Mouse (Mus musculus): ENCODE results near the gene Vgll4. TPM values are rescaled to one million over a fixed set of nuclear protein-coding genes. Genes with fewer than 3 reads are reported as not detected.

Gene Vgll4
- 62.4 and 66.2 TPM in 2 replicates for polyA plus RNA-seq (2015; fragmentation: Nextera tagmentation; extraction: Ambion mirVana)

DNA sequence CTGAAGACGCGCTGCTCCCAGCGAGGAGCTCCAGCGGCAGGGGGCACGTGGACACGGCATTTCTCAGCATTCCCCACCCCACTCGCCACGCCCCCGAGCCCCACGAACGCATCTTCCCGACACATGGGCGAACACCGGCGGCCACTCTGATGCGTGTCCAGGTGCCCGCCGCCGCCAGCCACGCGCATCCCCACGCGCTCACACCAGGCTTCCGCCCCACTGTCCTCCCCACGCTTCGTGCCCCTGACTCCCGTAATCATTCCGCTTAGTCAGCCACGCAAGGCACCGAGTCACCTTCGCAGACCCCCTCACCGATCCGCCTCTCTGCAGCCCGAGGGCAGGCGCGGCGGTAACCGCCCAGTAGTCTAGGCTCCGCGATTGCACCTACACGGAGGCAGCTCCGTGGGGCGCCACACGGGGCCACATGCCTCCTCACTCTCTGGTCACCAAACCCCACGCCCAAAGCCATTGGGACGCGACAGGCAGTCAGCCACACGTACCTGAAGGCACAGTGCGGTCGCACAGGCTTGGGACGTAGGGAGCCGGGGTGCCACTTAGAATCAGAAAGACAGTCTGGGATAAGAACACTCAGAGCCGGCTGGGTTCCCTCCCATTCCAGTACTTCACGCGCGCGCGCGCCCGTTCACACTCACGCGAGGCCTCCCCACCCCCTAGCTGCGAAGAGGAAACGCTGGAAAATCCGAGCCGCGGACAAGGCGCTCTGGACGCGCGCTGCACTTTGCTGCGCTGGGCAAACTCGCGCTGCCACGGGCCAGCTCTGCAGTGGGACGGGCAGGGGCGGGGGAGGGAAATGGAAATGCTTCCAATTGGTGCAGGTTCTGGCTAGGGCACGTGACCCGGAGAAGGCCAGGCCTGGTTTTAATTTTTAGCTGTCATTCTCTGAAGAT, at the start of gene Vgll4:
Gene Vgll4 (minus strand): TSS at position 782 of the 908 bp plus-strand sequence.
- peak; percentile 58 for ATAC-seq

DNA sequence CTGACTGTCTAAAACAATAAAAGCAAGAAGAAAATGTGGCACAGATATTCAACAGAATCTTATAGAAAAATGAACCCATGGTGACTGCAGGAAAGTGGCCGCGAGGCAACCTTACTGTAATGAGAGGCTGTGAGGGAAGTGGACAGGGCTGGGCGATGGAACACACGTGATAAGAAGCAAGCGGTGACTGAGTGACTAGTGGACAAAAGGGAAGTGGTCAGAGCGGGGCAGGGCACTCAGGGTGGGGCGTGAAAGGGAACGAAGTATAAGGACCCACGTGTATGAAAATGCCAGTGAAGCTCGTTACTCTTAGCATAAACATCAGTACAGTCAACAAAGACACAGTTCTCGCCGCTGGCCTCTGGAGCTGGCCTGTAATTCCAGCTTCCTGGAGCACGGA, 45.7 kb upstream of the Vgll4 start:
- Histone ChIP-seq H3K36me3 (peaks cover 70% of the 10 kb centered on the region), H3K9ac (replicated peaks) (no peak overlapping the region), H3K4me2 (replicated peaks) (no peak overlapping the region), H3K9me3 (no peaks in the 10 kb centered on the region), H3K4me3 (replicated peaks) (no peak overlapping the region), H3K27ac (no peak overlapping the region), H3K4me1 (replicated peaks) (no peaks in the 10 kb centered on the region), H3K27me3 (no peaks in the 10 kb centered on the region)
- WGBS = 95% methylated on average over 13 of the region's 13 CpGs
- ATAC-seq = no peak

More for the DNA sequence above, at the start of gene Vgll4:
- 0 out of 2 replicates have a peak within 1 kb of the TSS, but pooled peaks have one; percentile 25 for H3K27ac ChIP-seq
- H3K36me3 ChIP-seq = no peaks in the 10 kb centered on the region
- under 1% methylated on average over 79 of the region's 79 CpGs for WGBS
- H3K4me3 ChIP-seq (replicated peaks) = peak within 1 kb of the TSS; percentile 70
- peak within 1 kb of the TSS; percentile 76 for H3K9ac ChIP-seq (replicated peaks)
- no peaks in the 10 kb centered on the region for H3K9me3 ChIP-seq
- H3K4me2 ChIP-seq (replicated peaks) = peak within 1 kb of the TSS; percentile 100
- peaks cover 15% of the 10 kb centered on the region for H3K4me1 ChIP-seq (replicated peaks)
- H3K27me3 ChIP-seq = peaks cover 49% of the 10 kb centered on the region

DNA sequence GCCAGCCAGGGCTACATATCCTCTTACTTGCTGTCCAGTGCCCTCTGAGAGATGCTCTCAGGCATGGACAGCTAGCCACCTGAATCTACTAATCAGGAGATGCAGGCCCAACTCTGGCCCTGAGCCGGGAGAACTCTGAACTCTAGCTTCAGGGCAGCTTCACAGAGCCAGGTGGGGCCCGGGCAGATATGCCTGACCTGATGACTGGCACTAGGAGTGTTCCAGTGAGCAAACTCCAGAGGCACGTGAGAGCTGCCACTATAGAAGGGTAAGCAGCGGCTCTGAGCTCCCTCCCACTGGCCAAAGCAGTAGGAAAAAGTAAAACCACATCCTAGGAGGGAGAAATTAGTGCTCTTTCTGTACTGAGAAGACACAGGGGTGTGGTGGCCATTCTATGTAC, 43.8 kb upstream of the Vgll4 start:
- 93% methylated on average over 4 of the region's 4 CpGs for WGBS

DNA sequence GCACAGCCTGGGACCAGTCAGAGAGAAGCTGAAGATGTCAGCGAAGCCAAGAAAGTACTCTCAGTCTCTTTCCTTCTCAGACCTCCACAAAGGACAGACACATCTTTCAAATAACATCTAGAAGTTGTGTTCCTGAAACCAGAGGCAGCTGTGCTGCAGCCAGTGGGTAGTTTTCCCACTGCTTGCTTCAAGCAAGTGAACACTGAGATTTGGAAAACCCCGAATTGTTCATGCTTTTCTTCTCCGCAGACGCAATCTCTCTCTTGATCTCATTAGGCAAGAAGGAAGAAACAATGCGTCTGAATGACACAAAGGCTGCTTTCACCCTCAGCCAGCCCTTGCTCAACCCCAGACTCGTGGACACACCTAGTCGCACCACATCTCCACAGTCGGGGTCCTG, 42.0 kb upstream of the Vgll4 start:
- Histone ChIP-seq H3K9ac (replicated peaks) (no peak overlapping the region), H3K27me3 (no peaks in the 10 kb centered on the region), H3K36me3 (peaks cover 59% of the 10 kb centered on the region), H3K9me3 (no peaks in the 10 kb centered on the region), H3K4me2 (replicated peaks) (no peak overlapping the region), H3K27ac (no peak overlapping the region), H3K4me1 (replicated peaks) (peaks cover 9% of the 10 kb centered on the region), H3K4me3 (replicated peaks) (no peak overlapping the region)
- ATAC-seq = no peak
- WGBS = 82% methylated on average over 8 of the region's 8 CpGs

More for the DNA sequence above, 43.8 kb upstream of the Vgll4 start:
- H3K9me3 ChIP-seq = no peaks in the 10 kb centered on the region
- H3K4me1 ChIP-seq (replicated peaks) = no peaks in the 10 kb centered on the region
- H3K4me2 ChIP-seq (replicated peaks) = no peak overlapping the region
- peaks cover 72% of the 10 kb centered on the region for H3K36me3 ChIP-seq
- no peak overlapping the region for H3K9ac ChIP-seq (replicated peaks)
- H3K27ac ChIP-seq = no peak overlapping the region
- no peak overlapping the region for H3K4me3 ChIP-seq (replicated peaks)
- no peak for ATAC-seq
- H3K27me3 ChIP-seq = no peaks in the 10 kb centered on the region

DNA sequence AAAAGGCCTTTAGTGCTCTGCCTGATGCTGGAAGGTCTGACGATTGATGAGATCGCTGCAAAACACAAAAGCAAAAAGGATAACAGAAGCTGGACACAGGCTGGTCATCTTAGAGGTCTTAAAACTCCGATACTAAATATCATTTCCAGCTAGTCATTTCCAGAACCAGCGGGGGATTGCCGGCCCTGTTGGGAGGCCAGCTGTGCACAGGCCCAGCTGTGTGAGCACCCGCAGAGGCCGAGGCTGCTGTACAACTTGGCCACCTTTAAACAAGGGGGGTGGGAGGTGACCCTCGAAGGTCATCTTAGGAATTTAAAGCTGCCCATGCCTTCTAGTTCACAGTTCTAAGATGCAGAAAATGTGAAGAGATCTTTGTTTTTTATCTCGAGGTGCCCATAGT, 41.0 kb upstream of the Vgll4 start:
- H3K9ac ChIP-seq (replicated peaks) = no peak overlapping the region
- peaks cover 50% of the 10 kb centered on the region for H3K36me3 ChIP-seq
- H3K4me1 ChIP-seq (replicated peaks) = peaks cover 15% of the 10 kb centered on the region
- no peak overlapping the region for H3K4me2 ChIP-seq (replicated peaks)
- H3K27ac ChIP-seq = no peak overlapping the region
- H3K27me3 ChIP-seq = no peaks in the 10 kb centered on the region
- H3K4me3 ChIP-seq (replicated peaks) = no peak overlapping the region
- 87% methylated on average over 9 of the region's 9 CpGs for WGBS
- no peak for ATAC-seq
- no peaks in the 10 kb centered on the region for H3K9me3 ChIP-seq

DNA sequence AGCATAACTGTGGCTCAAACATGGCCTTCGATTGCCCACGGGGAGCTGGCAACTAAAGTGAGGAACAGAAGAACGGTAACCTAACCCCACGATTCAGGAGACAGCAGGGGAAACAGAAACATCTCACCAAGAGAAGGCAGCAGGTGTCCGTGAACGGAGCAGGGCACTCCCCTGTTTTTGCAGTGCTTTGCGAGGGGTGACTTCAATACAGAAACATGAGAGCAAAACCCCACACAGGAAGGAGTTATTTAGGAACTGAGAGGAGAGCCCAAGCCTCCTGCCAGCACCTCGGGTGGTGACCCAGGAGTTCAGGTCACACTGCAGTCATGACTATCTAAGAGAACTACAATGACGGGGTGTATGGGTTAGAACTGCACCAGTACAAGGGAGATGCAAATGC, 40.5 kb upstream of the Vgll4 start:
- peaks cover 46% of the 10 kb centered on the region for H3K36me3 ChIP-seq
- no peaks in the 10 kb centered on the region for H3K9me3 ChIP-seq
- no peak overlapping the region for H3K4me3 ChIP-seq (replicated peaks)
- no peak overlapping the region for H3K9ac ChIP-seq (replicated peaks)
- peaks cover 15% of the 10 kb centered on the region for H3K4me1 ChIP-seq (replicated peaks)
- ATAC-seq = no peak
- no peak overlapping the region for H3K27ac ChIP-seq
- WGBS = 89% methylated on average over 9 of the region's 9 CpGs
- H3K4me2 ChIP-seq (replicated peaks) = no peak overlapping the region
- no peaks in the 10 kb centered on the region for H3K27me3 ChIP-seq

DNA sequence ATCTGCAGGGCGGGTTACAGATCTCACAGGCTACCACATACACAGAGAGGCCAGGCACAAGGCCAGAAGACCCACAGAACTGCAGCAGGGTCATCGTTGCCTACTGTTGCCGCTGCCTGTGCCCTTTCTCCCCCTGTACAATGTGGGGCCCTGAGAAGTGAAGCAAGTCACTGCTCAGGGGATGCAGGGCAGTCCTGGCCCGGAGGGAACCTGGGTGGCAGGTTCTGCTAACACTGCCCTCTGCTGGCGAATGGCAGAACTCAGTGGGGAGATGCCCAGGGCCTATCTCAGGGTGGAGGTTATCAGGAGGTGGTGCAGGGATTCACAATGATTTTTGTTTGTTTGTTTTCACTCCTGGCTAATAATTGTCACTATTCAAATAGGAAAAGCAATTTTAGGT, 37.9 kb upstream of the Vgll4 start:
- H3K9ac ChIP-seq (replicated peaks) = no peak overlapping the region
- 25% methylated on average over 5 of the region's 5 CpGs for WGBS
- no peaks in the 10 kb centered on the region for H3K27me3 ChIP-seq
- H3K9me3 ChIP-seq = no peaks in the 10 kb centered on the region
- H3K27ac ChIP-seq = no peak overlapping the region; the same call in 1 of the 2 replicates
- ATAC-seq = peak; percentile 70
- H3K4me1 ChIP-seq (replicated peaks) = peaks cover 15% of the 10 kb centered on the region
- H3K4me3 ChIP-seq (replicated peaks) = no peak overlapping the region
- H3K4me2 ChIP-seq (replicated peaks) = no peak overlapping the region
- H3K36me3 ChIP-seq = peaks cover 49% of the 10 kb centered on the region

DNA sequence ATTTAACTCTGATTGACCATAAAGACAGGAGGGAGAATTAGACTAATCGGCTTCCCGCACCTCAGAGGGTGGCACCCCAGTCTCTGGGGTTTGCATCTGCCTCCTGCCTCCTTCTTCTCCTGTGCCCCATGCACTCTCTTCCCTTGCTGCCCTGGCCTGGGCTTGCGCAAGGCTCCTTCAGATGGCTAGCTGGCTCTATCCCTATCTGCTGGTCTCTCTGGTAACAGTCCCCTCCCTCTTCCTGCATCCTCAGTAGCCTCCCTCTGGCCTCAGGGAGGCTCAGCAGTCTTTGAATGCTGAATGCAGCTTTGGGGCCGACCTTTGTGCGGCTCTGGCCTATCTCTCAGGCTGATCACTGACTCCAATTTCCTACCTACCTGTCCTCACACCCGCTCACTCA, 37.2 kb upstream of the Vgll4 start:
- Histone ChIP-seq H3K9me3 (no peaks in the 10 kb centered on the region), H3K4me2 (replicated peaks) (no peak overlapping the region), H3K9ac (replicated peaks) (peak overlapping the region; percentile 32; the same call in 1 of the 2 replicates), H3K27me3 (no peaks in the 10 kb centered on the region), H3K27ac (peak overlapping the region; percentile 56), H3K4me3 (replicated peaks) (no peak overlapping the region), H3K4me1 (replicated peaks) (peaks cover 15% of the 10 kb centered on the region), H3K36me3 (peaks cover 48% of the 10 kb centered on the region)
- 31% methylated on average over 6 of the region's 6 CpGs for WGBS
- ATAC-seq = no peak

DNA sequence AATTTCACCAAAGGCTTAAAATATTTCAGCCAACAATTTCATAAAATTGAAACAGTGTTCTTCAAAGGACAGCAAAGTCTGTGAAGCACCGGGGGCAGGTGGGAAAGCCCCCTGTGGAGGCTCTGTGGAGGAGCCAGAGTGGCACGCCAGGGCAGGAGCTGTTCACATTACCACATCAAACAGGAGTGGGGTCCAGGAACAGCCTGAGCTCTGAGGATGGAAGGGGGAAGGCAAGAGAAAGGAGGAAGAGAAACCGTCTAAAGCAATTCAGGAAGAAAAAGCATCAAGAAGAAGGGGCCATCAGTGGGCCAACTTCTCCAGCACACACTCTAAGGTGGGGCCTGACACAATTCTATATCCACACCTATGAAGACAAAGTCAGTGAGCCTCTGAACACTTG, 36.3 kb upstream of the Vgll4 start:
- ATAC-seq = no peak
- no peak overlapping the region for H3K4me3 ChIP-seq (replicated peaks)
- peaks cover 40% of the 10 kb centered on the region for H3K36me3 ChIP-seq
- peaks cover 15% of the 10 kb centered on the region for H3K4me1 ChIP-seq (replicated peaks)
- H3K4me2 ChIP-seq (replicated peaks) = no peak overlapping the region
- H3K9me3 ChIP-seq = no peaks in the 10 kb centered on the region
- WGBS = 74% methylated on average over 3 of the region's 3 CpGs
- no peaks in the 10 kb centered on the region for H3K27me3 ChIP-seq
- 0 out of 2 replicates have a peak overlapping the region, but pooled peaks have one; percentile 17 for H3K27ac ChIP-seq
- H3K9ac ChIP-seq (replicated peaks) = 0 out of 2 replicates have a peak overlapping the region, but pooled peaks have one; percentile 19

DNA sequence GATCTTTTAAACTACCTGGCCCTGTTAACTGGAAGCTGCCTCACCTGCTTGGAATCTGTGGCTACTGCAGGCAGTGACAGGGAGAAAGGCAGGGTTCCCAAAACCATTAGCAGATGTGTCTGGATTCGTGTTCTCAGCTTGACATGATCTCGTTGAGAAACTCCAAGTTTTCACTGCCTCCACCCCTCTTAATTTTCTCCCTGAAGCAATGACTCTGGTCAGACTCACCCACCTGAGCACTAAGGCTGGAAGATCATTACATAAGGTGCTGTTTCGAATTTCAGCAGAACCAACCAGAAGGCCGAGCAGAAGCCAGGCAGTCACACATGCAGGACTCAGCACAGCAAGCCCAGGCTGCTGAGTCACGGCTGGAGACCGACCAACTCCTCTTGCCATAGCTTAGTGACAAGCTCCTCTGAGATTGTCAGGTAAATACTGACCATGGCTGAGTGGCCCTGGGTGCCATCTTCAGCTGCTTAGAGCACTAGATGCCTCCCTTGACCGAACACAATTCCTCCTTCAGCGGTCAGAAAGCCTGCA, 35.6 kb upstream of the Vgll4 start:
- Histone ChIP-seq H3K4me1 (replicated peaks) (peaks cover 15% of the 10 kb centered on the region), H3K9me3 (no peaks in the 10 kb centered on the region), H3K4me2 (replicated peaks) (no peak overlapping the region), H3K9ac (replicated peaks) (no peak overlapping the region), H3K27me3 (no peaks in the 10 kb centered on the region), H3K36me3 (peaks cover 36% of the 10 kb centered on the region), H3K4me3 (replicated peaks) (no peak overlapping the region), H3K27ac (no peak overlapping the region)
- ATAC-seq = no peak
- WGBS = 88% methylated on average over 8 of the region's 8 CpGs

DNA sequence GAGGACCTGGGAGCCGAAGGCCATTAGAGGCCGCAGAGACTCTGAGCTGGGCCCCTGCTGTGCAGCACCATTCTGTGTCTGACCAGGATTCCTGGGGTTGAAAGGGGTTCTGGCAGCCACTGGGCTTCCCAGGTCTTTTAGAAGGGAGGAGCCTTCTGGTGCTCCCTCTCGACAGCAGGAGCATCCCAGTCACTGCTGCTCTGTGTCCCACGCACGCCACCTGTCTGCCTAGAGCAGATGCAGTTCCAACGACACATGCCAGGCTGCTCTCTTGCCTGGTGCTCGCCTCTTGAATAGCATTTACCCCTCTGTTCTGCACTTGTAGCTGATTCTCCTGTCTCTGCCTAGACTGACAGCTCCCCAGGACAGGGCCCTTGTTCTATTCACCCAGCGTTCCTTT, 34.8 kb upstream of the Vgll4 start:
- Histone ChIP-seq H3K9me3 (no peaks in the 10 kb centered on the region), H3K9ac (replicated peaks) (no peak overlapping the region), H3K36me3 (peaks cover 38% of the 10 kb centered on the region), H3K27me3 (no peaks in the 10 kb centered on the region), H3K4me2 (replicated peaks) (no peak overlapping the region), H3K4me3 (replicated peaks) (no peak overlapping the region), H3K27ac (no peak overlapping the region), H3K4me1 (replicated peaks) (peaks cover 15% of the 10 kb centered on the region)
- ATAC-seq = no peak
- 79% methylated on average over 8 of the region's 8 CpGs for WGBS

DNA sequence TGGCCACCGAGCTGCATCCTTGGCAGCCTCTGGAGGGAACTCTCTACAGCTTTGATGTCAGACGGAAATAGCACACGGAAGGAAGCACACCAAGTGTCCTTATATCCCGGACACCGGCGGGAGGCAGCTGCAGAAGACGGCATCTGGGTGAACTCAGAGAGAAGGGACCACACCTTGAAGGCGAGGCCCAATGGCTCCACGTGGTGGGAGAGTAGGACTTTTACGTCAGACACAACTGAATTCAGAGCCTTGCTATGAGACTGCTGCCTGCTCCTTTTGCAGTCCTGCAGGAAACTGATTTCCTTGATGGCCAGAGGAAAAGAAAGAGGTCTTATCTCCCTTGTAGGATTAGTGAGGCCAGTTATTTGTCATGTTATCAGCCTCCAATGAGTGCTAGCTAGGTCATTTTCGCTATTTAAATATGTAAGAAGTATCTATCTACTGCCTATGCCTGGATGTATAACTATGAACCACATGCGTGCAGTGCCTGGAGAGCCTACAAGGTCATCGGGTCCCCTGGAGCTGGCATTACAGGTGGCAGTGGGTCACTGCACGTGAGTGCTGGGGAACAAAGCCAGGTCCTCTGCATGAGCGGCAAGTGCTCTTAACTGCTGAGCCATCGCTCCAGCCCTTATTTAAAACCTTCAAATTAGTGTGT, 28.7 kb upstream of the Vgll4 start:
- no peaks in the 10 kb centered on the region for H3K27me3 ChIP-seq
- 92% methylated on average over 16 of the region's 16 CpGs for WGBS
- H3K9me3 ChIP-seq = no peaks in the 10 kb centered on the region
- ATAC-seq = no peak
- H3K4me1 ChIP-seq (replicated peaks) = no peaks in the 10 kb centered on the region
- H3K9ac ChIP-seq (replicated peaks) = no peak overlapping the region
- peaks cover 14% of the 10 kb centered on the region; the same call in 1 of the 2 replicates for H3K36me3 ChIP-seq
- H3K27ac ChIP-seq = no peak overlapping the region
- H3K4me2 ChIP-seq (replicated peaks) = no peak overlapping the region
- H3K4me3 ChIP-seq (replicated peaks) = no peak overlapping the region
